Mouse (Mus musculus): ENCODE data around the gene Wipf2. TPM values are rescaled to one million over a fixed set of nuclear protein-coding genes. Genes with fewer than 3 reads are reported as not detected.
"Not testable (repeated sequence)": the region's sequence is repeated elsewhere in the genome, so short reads cannot be mapped to it uniquely, and the experiment has no call there.

Gene Wipf2
- polyA plus RNA-seq, 1 experiment from 2014 or later, result 4.7 TPM

DNA sequence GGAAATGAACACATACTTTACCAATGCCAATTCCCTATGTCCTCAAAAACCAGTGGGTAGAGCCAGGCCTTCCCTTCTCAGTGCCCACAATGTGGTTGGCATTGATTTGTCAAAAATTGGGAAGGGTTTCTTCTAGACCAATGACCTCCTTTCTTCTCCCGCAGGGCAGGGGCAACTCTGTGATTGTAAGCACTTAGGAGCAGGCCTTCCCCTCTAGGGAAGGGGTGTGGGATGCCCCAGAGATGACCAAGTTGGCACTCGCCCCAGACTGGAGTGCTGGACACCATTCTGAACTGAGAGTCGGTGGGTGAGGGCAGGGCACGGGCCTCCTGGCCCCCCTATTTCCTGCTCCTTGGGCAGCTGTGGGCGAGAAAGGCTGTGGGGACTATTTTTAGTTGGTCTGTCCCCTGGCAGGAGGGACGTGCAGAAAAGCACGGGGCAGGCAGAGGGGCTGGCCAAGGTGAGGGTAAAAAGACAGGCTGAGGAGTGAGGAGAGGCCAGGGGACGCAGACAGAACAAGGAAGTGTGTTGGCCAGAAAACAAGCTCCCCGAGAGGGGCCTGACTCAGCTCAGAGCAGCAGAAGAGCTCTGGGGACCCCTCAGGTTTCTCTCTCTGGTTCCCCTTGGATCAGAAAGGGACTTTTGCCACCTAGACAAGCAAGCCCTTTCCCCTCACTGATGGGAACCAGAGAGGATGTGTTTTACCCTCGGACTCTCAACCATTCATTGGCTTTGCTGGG, 67.5 kb downstream of the Wipf2 start:
- Histone ChIP-seq H3K4me1 (replicated peaks) (peaks cover 92% of the 10 kb centered on the region), H3K27ac (peak overlapping the region; percentile 91), H3K4me3 (no peak overlapping the region), H3K27me3 (ENCODE audit: insufficient read depth, poor library complexity, severe bottlenecking) (peaks cover 70% of the 10 kb centered on the region), H3K36me3 (no peaks in the 10 kb centered on the region), H3K9me3 (no peaks in the 10 kb centered on the region)
- DNase-seq (ENCODE audit: low spot score), result no peak
- 48% methylated on average over 10 of the region's 10 CpGs for WGBS

DNA sequence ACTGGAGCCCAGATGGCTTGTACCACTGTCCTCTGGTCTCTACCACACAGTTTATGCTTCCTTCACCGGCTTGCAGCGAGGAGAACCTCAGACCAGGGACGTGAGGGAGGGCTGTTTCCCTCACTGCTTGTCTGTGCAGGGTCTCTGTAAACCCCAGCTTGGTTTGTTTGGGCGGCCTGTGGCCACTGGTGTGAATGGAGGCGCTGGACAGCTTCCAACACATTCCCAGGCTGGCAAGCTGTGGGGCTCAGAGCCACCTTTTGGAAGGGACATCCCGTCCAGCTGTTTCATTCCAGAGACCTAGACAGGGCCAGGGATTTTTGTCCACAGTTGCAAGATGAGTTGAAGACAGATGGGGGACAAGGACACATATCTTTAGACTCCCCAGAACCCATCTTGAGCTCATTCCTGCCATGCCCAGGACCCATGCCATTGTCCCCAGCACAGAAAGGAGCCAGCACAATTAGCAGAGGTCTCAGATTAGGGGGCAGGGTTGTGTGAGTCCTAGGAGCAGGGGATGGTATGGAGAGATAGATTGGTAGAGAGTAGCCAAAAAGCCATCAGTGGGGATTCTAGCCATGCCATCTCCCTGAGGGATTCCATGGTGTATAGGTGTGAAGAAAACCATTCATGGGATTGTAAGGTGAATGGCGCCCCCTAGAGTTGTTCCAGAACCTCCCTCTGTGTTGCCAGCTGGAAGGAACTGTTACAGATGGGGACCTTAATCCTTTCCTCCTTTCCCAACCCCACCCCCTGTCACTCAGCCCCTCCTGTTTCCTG, 68.3 kb downstream of the Wipf2 start:
- H3K9me3 ChIP-seq, result no peaks in the 10 kb centered on the region
- 0 out of 2 replicates have a peak overlapping the region, but pooled peaks have one; percentile 18 for H3K4me3 ChIP-seq
- no peaks in the 10 kb centered on the region for H3K36me3 ChIP-seq
- peaks cover 72% of the 10 kb centered on the region for H3K27me3 ChIP-seq (ENCODE audit: insufficient read depth, poor library complexity, severe bottlenecking)
- peak; percentile 10 for DNase-seq (ENCODE audit: low spot score)
- H3K27ac ChIP-seq, result peak overlapping the region; percentile 91
- peaks cover 92% of the 10 kb centered on the region for H3K4me1 ChIP-seq (replicated peaks)
- WGBS, result 38% methylated on average over 7 of the region's 7 CpGs

DNA sequence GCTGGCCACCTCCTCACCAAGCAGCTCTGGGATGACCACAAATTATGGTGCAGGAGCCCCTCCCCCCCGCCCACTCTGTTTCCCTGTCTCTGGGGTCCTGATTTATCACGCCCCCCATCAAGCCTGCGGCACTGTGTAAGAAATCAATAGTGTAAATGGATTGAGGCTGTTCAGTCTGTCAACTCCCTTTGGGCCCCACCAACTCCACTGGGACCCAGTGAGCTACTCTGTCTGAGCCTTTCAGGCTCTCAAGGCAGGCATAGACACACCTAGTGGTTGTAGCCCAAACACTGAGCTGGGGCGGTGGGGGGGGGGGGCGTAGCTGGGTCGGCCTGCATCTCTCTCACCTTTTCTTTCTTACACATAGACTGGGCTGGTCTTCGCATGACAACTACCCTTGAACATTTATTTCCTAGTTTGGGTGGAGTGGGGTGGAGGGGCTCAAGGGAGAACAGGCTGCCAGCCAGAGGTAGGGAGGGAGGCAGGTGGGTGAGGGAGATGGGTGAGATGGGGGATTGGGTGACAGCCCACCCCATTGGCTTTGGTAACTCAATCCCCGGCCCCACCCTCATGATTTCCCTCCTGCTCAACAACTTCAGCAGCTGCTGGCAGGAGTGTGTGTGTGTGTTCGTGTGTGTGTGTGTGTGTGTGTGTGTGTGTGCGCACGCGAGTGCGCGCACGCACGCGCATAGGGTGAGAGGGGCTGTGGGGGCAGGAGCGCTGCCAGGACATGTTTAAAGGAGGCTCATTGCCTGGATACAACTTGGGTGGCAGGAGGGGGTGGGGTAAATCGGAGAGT, 69.1 kb downstream of the Wipf2 start:
- no peaks in the 10 kb centered on the region for H3K36me3 ChIP-seq
- H3K9me3 ChIP-seq, result no peaks in the 10 kb centered on the region
- peak overlapping the region; percentile 25 for H3K4me3 ChIP-seq
- peak overlapping the region; percentile 91 for H3K27ac ChIP-seq
- H3K4me1 ChIP-seq (replicated peaks), result peaks cover 93% of the 10 kb centered on the region
- peaks cover 66% of the 10 kb centered on the region for H3K27me3 ChIP-seq (ENCODE audit: insufficient read depth, poor library complexity, severe bottlenecking)
- peak; percentile 50 for DNase-seq (ENCODE audit: low spot score)
- 28% methylated on average over 19 of the region's 19 CpGs for WGBS

GRCm38 (mm10) chr11:98933151-98933550, 69.7 kb downstream of the Wipf2 start:
- peak overlapping the region; percentile 91 for H3K27ac ChIP-seq
- peak overlapping the region; percentile 25 for H3K4me3 ChIP-seq
- H3K9me3 ChIP-seq, result no peaks in the 10 kb centered on the region

DNA sequence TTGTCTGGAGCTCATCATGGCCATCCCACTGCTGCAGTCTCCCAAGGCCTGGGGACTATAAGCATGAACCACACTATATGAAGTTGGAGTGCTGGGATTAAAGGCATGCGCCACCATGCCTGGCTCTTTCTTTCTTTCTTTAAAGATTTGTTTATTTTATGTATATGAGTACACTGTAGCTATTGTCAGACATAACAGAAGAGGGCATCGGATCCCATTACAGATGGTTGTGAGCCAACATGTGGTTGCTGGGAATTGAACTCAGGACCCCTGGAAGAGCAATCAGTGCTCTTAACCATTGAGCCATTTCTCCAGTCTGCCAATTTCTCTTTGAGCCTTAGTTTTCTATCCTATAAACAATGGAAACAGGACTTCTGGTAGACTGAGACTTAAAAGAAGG, 70.4 kb downstream of the Wipf2 start:
- not testable (repeated sequence) for DNase-seq (ENCODE audit: low spot score); H3K36me3 ChIP-seq; H3K4me3 ChIP-seq; H3K9me3 ChIP-seq
- peaks cover 93% of the 10 kb centered on the region for H3K4me1 ChIP-seq (replicated peaks)
- H3K27me3 ChIP-seq (ENCODE audit: insufficient read depth, poor library complexity, severe bottlenecking), result peaks cover 59% of the 10 kb centered on the region
- WGBS, result 93% methylated on average over 2 of the region's 2 CpGs
- peak overlapping the region; percentile 5; the same call in 1 of the 2 replicates for H3K27ac ChIP-seq

More at GRCm38 (mm10) chr11:98933151-98933550, 69.7 kb downstream of the Wipf2 start:
- DNase-seq (ENCODE audit: low spot score), result peak; percentile 31
- peaks cover 93% of the 10 kb centered on the region for H3K4me1 ChIP-seq (replicated peaks)
- peaks cover 62% of the 10 kb centered on the region for H3K27me3 ChIP-seq (ENCODE audit: insufficient read depth, poor library complexity, severe bottlenecking)
- WGBS, result 47% methylated on average over 9 of the region's 9 CpGs
- no peaks in the 10 kb centered on the region for H3K36me3 ChIP-seq

- Histone ChIP-seq H3K27ac (peak overlapping the region; percentile 5; the same call in 1 of the 2 replicates), H3K27me3 (ENCODE audit: insufficient read depth, poor library complexity, severe bottlenecking) (peaks cover 60% of the 10 kb centered on the region), H3K9me3 (no peaks in the 10 kb centered on the region), H3K36me3 (no peaks in the 10 kb centered on the region), H3K4me3 (no peak overlapping the region), H3K4me1 (replicated peaks) (peaks cover 93% of the 10 kb centered on the region)
- 86% methylated on average over 3 of the region's 3 CpGs for WGBS
- DNase-seq (ENCODE audit: low spot score), result no peak
Observed at GRCm38 (mm10) chr11:98934367-98934766, 70.9 kb downstream of the Wipf2 start.

- DNase-seq (ENCODE audit: low spot score), result no peak
- Histone ChIP-seq H3K4me3 (no peak overlapping the region), H3K36me3 (no peaks in the 10 kb centered on the region), H3K27me3 (ENCODE audit: insufficient read depth, poor library complexity, severe bottlenecking) (peaks cover 59% of the 10 kb centered on the region), H3K4me1 (replicated peaks) (peaks cover 93% of the 10 kb centered on the region), H3K9me3 (no peaks in the 10 kb centered on the region), H3K27ac (no peak overlapping the region; the same call in 1 of the 2 replicates)
- WGBS, result 88% methylated on average over 3 of the region's 3 CpGs
Observed at GRCm38 (mm10) chr11:98935123-98935522, 71.7 kb downstream of the Wipf2 start.

- Histone ChIP-seq H3K36me3 (no peaks in the 10 kb centered on the region), H3K4me3 (peak overlapping the region; percentile 80), H3K27me3 (ENCODE audit: insufficient read depth, poor library complexity, severe bottlenecking) (peaks cover 50% of the 10 kb centered on the region), H3K9me3 (no peaks in the 10 kb centered on the region), H3K27ac (peak overlapping the region; percentile 93), H3K4me1 (replicated peaks) (peaks cover 93% of the 10 kb centered on the region)
- DNase-seq (ENCODE audit: low spot score), result peak; percentile 76
- WGBS, result under 1% methylated on average over 29 of the region's 29 CpGs
Observed at GRCm38 (mm10) chr11:98936170-98936569, 72.7 kb downstream of the Wipf2 start.

DNA sequence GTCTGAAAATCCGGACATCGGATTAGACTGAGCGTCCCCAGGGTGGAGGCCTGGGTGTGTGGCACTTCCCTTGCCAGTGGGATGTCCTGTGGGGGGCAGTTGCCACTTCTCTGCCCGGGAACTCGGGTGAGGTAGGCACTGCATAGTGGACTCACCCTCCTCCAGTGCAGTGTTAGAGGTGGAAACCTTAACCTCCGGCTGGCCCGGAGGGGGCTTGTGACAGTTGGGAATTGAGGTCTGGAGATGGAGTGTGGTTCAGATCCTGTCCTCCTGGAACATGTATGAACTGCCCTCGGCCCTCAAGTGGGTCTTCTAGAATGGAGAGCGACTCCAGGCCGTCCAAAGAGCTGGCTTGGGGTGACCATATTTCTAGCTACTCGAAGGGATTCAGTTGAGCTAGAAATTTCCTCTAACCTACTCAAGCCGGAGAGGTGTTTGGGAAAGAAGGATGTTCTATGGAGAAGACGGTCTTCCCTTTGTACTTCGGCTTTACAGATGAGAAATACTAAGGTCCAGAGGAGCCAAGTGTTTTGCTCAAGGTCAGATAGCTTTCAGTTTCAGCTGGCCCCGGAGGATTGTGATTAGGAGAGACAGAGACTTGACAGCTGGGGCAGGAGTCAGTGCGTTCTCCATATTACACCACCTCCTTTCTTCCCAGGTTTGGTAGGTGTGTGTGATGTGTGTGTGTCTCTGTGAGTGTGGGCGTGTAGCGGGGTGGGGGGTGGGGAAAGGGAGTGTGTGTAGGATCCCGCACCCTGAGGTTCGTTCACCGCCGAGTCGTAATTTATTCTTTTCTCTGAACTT, 73.4 kb downstream of the Wipf2 start:
- no peaks in the 10 kb centered on the region for H3K36me3 ChIP-seq
- no peaks in the 10 kb centered on the region for H3K9me3 ChIP-seq
- H3K4me1 ChIP-seq (replicated peaks), result peaks cover 93% of the 10 kb centered on the region
- peak; percentile 43 for DNase-seq (ENCODE audit: low spot score)
- H3K4me3 ChIP-seq, result peak overlapping the region; percentile 80
- peaks cover 45% of the 10 kb centered on the region for H3K27me3 ChIP-seq (ENCODE audit: insufficient read depth, poor library complexity, severe bottlenecking)
- H3K27ac ChIP-seq, result peak overlapping the region; percentile 93
- 3% methylated on average over 23 of the region's 23 CpGs for WGBS

DNA sequence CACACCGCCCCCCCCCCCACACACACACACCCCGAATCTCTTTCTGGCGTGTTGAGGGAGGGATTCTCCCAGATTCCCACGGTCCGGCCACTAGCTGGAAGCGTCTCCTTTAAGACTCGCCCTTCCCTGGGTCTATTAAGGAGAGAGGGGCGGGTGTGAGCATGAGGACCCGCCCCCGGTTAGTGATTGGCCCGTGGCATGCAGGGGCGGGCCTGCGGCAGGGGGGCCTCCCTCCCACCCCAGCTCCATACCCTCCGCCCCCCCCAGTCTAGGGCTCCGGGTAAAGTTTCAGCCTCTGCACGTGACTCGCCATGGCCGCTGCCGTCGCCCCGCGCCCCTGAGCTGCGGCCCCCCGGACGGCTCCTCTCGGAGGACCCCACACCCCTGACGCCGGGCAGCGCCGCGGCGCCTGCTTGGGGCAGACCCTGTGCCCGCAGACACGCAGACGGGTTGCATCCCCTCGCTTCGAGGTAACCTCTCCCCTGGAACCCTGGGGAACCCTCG, 74.0 kb downstream of the Wipf2 start:
- Histone ChIP-seq H3K27ac (peak overlapping the region; percentile 93), H3K27me3 (ENCODE audit: insufficient read depth, poor library complexity, severe bottlenecking) (peaks cover 45% of the 10 kb centered on the region)
- DNase-seq (ENCODE audit: low spot score), result peak; percentile 88

GRCm38 (mm10) chr11:98937914-98938694, 74.7 kb downstream of the Wipf2 start:
- Histone ChIP-seq H3K36me3 (no peaks in the 10 kb centered on the region), H3K27me3 (ENCODE audit: insufficient read depth, poor library complexity, severe bottlenecking) (peaks cover 45% of the 10 kb centered on the region), H3K4me1 (replicated peaks) (peaks cover 93% of the 10 kb centered on the region), H3K4me3 (peak overlapping the region; percentile 80), H3K27ac (peak overlapping the region; percentile 93), H3K9me3 (no peaks in the 10 kb centered on the region)
- no peak for DNase-seq (ENCODE audit: low spot score)
- WGBS, result under 1% methylated on average over 39 of the region's 39 CpGs

More for the DNA sequence above, 74.0 kb downstream of the Wipf2 start:
- Histone ChIP-seq H3K36me3 (no peaks in the 10 kb centered on the region), H3K9me3 (no peaks in the 10 kb centered on the region), H3K4me1 (replicated peaks) (peaks cover 93% of the 10 kb centered on the region), H3K4me3 (peak overlapping the region; percentile 80)
- WGBS, result under 1% methylated on average over 38 of the region's 38 CpGs
